Mouse (Mus musculus) kidney, adult 10 weeks (tissue): ENCODE measurements around the gene E2f8. TPM values are rescaled to one million over a fixed set of nuclear protein-coding genes. Genes with fewer than 3 reads are reported as not detected.

ENCODE experiments used
- polyA plus RNA-seq: library from polyadenylated mRNA; stranded (reverse); fragments of 350-450 nt; fragmentation: Illumina TruSeq; extraction: RNeasy Lipid Tissue Mini Kit (QIAGEN cat#74804); gene quantifications from one replicate; pipeline ENCODE4 v1.2.3, GENCODE M21; 2014; ENCODE audit warnings: low read depth, low replicate concordance

Gene E2f8
- not detected for polyA plus RNA-seq

GRCm38 (mm10) chr7:48881486-48881885 lies at the start of gene E2f8:
TSS of gene E2f8 (minus strand) at chr7:48881596.

DNA sequence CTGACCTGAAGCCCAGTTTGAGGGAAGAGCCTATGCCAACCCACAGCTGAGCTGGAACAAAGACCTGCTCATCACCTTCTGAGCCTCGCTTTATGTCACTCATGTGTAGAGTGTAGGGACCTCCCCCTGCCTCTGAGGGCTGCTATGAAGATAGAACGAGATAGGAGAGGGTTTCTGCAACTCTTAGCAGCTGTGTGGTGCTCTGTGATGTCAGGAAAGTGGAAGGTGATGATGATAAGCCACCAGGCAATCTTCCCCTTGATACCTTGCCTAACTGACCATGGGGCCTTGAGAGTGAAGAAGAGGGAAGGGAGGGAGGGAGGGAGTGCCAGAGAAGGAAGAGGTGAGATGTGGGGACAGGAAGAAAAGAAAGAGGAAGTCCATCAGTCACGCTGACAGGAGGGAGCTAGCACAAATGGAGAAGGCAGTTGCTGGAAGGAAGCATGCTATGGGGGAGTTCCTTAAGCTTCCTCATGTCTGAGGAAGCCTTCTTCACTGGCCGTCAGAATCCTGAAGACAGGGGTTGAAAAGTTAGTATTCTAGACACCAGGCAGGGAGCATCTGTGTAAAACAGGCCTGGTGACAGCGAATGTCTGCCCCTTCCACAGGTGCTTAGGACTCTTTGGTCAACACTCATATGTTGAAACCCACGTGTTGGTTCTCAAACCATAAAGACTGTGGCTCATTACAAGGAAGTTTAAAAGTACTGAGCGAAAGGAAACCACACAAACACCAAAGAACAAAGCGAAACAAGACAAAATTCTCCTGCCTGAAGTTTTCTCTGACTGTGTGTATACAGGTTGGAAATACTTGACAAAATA lies 27.3 kb upstream of the E2f8 start, which contains the start of gene Nav2:
Nav2 (plus strand) TSS at position 196 of the 821 bp plus-strand sequence.

DNA sequence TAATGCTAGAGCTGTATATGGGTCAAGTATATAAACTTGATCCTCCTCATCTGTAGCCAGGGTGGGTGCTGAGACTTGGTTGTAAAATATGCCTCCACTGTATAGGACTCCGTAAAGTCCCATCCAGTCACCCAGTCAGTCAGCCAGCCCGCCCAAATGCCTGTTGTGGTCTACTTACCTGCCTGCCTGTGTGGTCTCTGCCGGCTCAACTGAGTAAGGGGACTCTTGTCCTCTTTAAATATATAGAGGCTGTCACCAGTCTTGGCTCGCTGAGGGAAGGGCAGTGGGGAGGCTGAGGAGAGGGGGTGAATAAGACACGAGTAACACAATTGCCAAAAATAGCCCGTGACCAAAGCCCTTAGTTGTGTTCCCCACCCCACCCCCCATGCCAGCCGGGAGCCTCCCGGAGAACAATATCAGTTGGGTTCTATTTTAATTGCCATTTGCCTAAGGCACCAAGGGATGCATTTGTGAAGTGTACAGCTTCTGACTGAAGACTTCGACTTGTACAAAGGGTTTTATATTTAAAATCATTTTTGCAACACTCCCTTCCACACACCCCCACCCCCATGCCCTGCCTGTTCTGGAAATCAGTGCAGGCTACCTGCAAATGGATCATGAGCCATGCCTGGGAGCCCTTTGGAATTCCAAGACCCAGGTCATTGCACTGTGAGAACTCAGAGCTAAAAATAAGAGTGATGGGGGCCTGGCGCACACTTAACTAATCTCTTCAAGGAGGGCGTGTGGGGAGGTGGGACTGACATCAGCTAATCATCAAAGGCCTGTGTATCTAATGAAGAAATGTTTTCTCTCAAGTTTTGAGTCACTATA lies 33.4 kb downstream of the E2f8 start, which contains the start of gene Csrp3:
Csrp3 (minus strand) TSS at position 214 of the 831 bp plus-strand sequence.

Other genes with a start within 250 kb of the E2f8 start
- gene Mrgprb3, start 237.8 kb downstream of the E2f8 start, polyA plus RNA-seq: not detected
- 37.6 TPM for gene Zdhhc13, start 92.6 kb downstream of the E2f8 start, polyA plus RNA-seq
- not detected for gene Csrp3, start 33.6 kb downstream of the E2f8 start, polyA plus RNA-seq
- gene Nav2, start 27.1 kb upstream of the E2f8 start, polyA plus RNA-seq: 5.8 TPM